Mouse (Mus musculus): ENCODE measurements around the gene Tgm5. TPM values are rescaled to one million over a fixed set of nuclear protein-coding genes. Genes with fewer than 3 reads are reported as not detected.
"Not testable (repeated sequence)": the region's sequence is repeated elsewhere in the genome, so short reads cannot be mapped to it uniquely, and the experiment has no call there.

The Tgm5 gene
- polyA plus RNA-seq, 1 experiment from 2014 or later = not detected

DNA sequence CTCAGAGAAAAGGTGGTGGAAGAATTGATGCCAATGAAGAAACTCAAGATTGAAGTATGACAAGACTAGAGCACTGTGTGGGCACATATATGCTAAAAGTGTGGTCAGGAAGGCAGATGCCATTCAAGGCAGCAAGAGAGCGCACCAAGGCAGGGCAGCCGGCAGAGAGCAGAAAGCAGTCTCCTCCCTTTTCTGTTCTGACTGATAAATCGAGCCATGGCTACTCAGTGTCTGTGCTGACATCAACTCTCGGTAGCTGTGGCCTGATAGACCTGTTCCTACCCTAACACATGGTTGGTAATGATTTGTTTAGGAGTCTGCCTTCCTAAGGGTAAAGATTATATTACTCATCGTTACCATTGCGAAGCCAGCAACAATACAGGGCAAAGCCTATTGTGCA lies 29.7 kb downstream of the Tgm5 start:
- H3K9ac ChIP-seq (ENCODE audit: low read length) = no peak overlapping the region
- no peak overlapping the region for H3K4me2 ChIP-seq (ENCODE audit: low read depth, low read length)
- no peaks in the 10 kb centered on the region for H3K36me3 ChIP-seq (ENCODE audit: control insufficient read depth, insufficient read depth)
- H3K27me3 ChIP-seq (ENCODE audit: control insufficient read depth, insufficient read depth, low read length) = no peaks in the 10 kb centered on the region
- 0 out of 2 replicates have a peak, but pooled peaks cover 3% of the 10 kb centered on the region for H3K4me1 ChIP-seq (ENCODE audit: control insufficient read depth, insufficient read depth, low read length)
- no peak for ATAC-seq (replicated peaks; ENCODE audit: extremely low read depth, insufficient read depth, low FRiP score)
- WGBS = 76% methylated on average over 6 of the region's 6 CpGs
- H3K9me3 ChIP-seq (replicated peaks; ENCODE audit: control insufficient read depth, low read length) = no peaks in the 10 kb centered on the region
- no peak overlapping the region for H3K4me3 ChIP-seq (ENCODE audit: low read length)
- no peak overlapping the region for H3K27ac ChIP-seq (ENCODE audit: low read length)

DNA sequence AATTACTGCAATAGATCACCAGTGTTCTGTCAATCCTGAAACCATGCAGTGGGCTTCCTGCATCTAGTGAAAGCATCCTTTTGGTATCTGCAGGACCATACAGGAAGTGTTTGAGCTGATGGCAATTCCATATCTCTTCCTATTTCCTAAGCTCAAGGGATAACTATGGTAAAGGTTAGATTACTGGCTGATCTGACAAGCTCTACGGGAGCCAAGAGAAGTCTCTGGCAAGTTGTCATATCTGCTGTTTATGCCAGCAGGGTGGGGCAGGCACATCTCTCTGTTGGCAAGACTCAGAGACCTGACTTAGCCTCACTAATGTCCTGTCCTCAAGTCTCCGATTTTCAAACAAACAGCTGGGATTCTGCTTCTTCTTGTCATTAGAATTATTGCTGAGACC lies 31.6 kb downstream of the Tgm5 start:
- H3K4me3 ChIP-seq (ENCODE audit: low read length) = no peak overlapping the region
- H3K9me3 ChIP-seq (replicated peaks; ENCODE audit: control insufficient read depth, low read length) = no peaks in the 10 kb centered on the region
- H3K9ac ChIP-seq (ENCODE audit: low read length) = no peak overlapping the region
- H3K27ac ChIP-seq (ENCODE audit: low read length) = no peak overlapping the region
- 53% methylated on average over 2 of the region's 2 CpGs for WGBS
- H3K4me2 ChIP-seq (ENCODE audit: low read depth, low read length) = no peak overlapping the region
- no peaks in the 10 kb centered on the region for H3K27me3 ChIP-seq (ENCODE audit: control insufficient read depth, insufficient read depth, low read length)
- H3K4me1 ChIP-seq (ENCODE audit: control insufficient read depth, insufficient read depth, low read length) = 0 out of 2 replicates have a peak, but pooled peaks cover 3% of the 10 kb centered on the region
- no peaks in the 10 kb centered on the region for H3K36me3 ChIP-seq (ENCODE audit: control insufficient read depth, insufficient read depth)
- no peak for ATAC-seq (replicated peaks; ENCODE audit: extremely low read depth, insufficient read depth, low FRiP score)

DNA sequence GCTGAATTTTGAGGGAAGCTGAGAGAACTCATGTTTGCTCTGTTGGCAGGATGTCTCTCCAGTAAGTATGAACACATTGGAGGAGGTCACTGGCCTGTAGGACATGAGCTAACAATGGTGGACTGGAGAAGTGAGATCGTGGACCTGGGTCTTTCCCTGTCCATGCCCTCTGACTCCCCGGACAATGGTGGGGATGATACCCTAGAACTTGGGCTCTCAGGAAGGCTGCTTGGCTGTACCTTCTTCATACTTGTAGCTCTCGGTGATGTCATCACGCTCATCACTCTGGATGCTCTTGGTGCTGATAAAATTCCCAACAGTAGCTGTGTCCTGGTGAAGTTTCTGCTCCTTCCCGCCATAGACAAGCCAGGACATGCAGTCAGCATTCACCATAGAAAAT lies 33.5 kb downstream of the Tgm5 start:
- Histone ChIP-seq H3K9me3 (replicated peaks; ENCODE audit: control insufficient read depth, low read length) (no peaks in the 10 kb centered on the region), H3K36me3 (ENCODE audit: control insufficient read depth, insufficient read depth) (no peaks in the 10 kb centered on the region), H3K4me3 (ENCODE audit: low read length) (no peak overlapping the region), H3K27ac (ENCODE audit: low read length) (no peak overlapping the region), H3K4me2 (ENCODE audit: low read depth, low read length) (no peak overlapping the region), H3K27me3 (ENCODE audit: control insufficient read depth, insufficient read depth, low read length) (no peaks in the 10 kb centered on the region), H3K9ac (ENCODE audit: low read length) (no peak overlapping the region), H3K4me1 (ENCODE audit: control insufficient read depth, insufficient read depth, low read length) (0 out of 2 replicates have a peak, but pooled peaks cover 3% of the 10 kb centered on the region)
- WGBS = 84% methylated on average over 5 of the region's 5 CpGs
- no peak for ATAC-seq (replicated peaks; ENCODE audit: extremely low read depth, insufficient read depth, low FRiP score)

DNA sequence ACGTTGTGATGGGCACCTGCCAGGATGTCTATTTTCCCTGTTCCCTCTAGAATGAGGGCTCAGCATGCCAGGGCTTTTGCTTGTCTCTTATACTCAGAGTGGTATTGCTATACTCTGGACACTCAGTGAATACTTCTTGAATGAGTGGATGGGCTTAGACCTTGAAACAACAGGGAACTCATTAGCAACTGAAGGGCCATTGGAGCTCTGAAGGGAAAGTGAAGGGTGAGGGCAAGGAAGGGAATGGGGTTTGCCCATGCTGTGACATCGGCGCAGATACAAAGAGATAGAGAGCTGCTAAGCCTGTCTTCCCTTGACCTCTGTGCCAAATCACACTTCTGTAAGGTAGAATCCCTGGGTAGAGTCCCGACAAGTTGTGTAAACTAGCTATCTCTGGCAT lies 40.0 kb downstream of the Tgm5 start:
- Histone ChIP-seq H3K4me1 (ENCODE audit: control insufficient read depth, insufficient read depth, low read length) (no peaks in the 10 kb centered on the region), H3K27me3 (ENCODE audit: control insufficient read depth, insufficient read depth, low read length) (no peaks in the 10 kb centered on the region), H3K9me3 (replicated peaks; ENCODE audit: control insufficient read depth, low read length) (no peaks in the 10 kb centered on the region), H3K27ac (ENCODE audit: low read length) (no peak overlapping the region), H3K36me3 (ENCODE audit: control insufficient read depth, insufficient read depth) (no peaks in the 10 kb centered on the region), H3K4me2 (ENCODE audit: low read depth, low read length) (no peak overlapping the region), H3K4me3 (ENCODE audit: low read length) (no peak overlapping the region), H3K9ac (ENCODE audit: low read length) (no peak overlapping the region)
- ATAC-seq (replicated peaks; ENCODE audit: extremely low read depth, insufficient read depth, low FRiP score) = no peak
- WGBS = 76% methylated on average over 4 of the region's 4 CpGs

DNA sequence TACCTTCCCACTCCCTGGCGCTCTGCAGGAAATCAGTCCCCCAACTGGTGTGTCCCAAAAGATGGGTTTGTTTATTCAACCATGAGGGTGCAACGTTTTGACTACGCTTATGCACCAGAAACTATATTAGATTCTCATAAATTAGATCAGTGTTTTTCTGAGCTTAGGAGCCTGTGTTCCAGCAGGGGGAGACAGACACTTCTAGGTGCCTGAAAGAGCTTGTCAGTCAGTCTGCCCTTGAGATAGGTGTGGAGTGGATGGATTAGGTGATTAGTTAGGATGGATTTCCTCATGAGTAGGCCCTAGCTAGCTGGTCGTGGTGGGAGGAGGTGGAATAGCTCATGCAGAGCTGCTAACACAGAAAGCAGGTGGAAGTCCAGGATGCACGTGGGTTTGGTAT lies 44.5 kb downstream of the Tgm5 start:
- H3K27me3 ChIP-seq (ENCODE audit: control insufficient read depth, insufficient read depth, low read length) = no peaks in the 10 kb centered on the region
- H3K4me2 ChIP-seq (ENCODE audit: low read depth, low read length) = no peak overlapping the region
- H3K27ac ChIP-seq (ENCODE audit: low read length) = no peak overlapping the region
- no peak overlapping the region for H3K4me3 ChIP-seq (ENCODE audit: low read length)
- H3K9ac ChIP-seq (ENCODE audit: low read length) = no peak overlapping the region
- no peaks in the 10 kb centered on the region for H3K4me1 ChIP-seq (ENCODE audit: control insufficient read depth, insufficient read depth, low read length)
- no peaks in the 10 kb centered on the region for H3K36me3 ChIP-seq (ENCODE audit: control insufficient read depth, insufficient read depth)
- WGBS = 30% methylated on average over 5 of the region's 5 CpGs
- no peak for ATAC-seq (replicated peaks; ENCODE audit: extremely low read depth, insufficient read depth, low FRiP score)
- no peaks in the 10 kb centered on the region for H3K9me3 ChIP-seq (replicated peaks; ENCODE audit: control insufficient read depth, low read length)

DNA sequence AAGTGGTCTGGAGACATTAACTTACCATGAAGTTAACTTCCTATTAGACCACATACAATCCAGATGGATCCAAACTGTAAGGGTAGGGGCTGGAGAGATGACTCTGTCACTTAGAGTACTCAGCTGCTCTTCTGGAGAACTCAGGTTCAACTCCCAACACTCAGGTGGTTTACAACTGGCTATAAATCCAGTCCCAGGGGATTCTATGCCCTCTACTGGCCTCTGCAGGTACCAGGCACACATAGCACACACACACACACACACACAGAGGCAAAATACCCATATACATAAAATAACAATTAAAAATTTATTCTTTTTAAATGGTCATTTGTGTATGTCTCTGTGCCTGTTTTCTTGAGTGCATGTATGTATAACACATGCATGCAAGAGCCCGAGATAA lies 46.3 kb downstream of the Tgm5 start:
- H3K4me2 ChIP-seq (ENCODE audit: low read depth, low read length) = no peak overlapping the region
- no peak for ATAC-seq (replicated peaks; ENCODE audit: extremely low read depth, insufficient read depth, low FRiP score)
- no peaks in the 10 kb centered on the region for H3K36me3 ChIP-seq (ENCODE audit: control insufficient read depth, insufficient read depth)
- no peak overlapping the region for H3K4me3 ChIP-seq (ENCODE audit: low read length)
- H3K27me3 ChIP-seq (ENCODE audit: control insufficient read depth, insufficient read depth, low read length) = no peaks in the 10 kb centered on the region
- H3K9ac ChIP-seq (ENCODE audit: low read length) = no peak overlapping the region
- H3K4me1 ChIP-seq (ENCODE audit: control insufficient read depth, insufficient read depth, low read length) = no peaks in the 10 kb centered on the region
- no peak overlapping the region for H3K27ac ChIP-seq (ENCODE audit: low read length)
- no peaks in the 10 kb centered on the region for H3K9me3 ChIP-seq (replicated peaks; ENCODE audit: control insufficient read depth, low read length)
- WGBS = 97% methylated on average over 1 of the region's 1 CpGs

DNA sequence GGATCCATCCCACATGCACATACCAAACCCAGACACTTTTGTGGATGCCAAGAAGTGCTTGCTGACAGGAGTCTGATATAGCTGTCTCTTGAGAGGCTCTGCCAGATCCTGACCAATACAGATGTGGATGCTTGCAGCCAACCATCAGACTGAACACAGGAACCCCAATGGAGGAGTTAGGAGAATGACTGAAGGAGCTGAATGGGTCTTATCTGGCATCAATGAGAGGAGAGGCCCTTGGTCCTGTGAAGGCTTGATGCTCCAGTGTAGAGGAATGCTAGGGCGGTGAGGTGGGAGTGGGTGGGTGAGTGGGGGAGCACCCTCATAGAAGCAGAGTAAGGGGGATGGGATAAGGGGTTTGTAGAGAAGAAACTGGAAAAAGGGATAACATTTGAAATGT lies 46.8 kb downstream of the Tgm5 start:
- H3K4me3 ChIP-seq (ENCODE audit: low read length); H3K27me3 ChIP-seq (ENCODE audit: control insufficient read depth, insufficient read depth, low read length); H3K9me3 ChIP-seq (replicated peaks; ENCODE audit: control insufficient read depth, low read length); H3K9ac ChIP-seq (ENCODE audit: low read length); H3K27ac ChIP-seq (ENCODE audit: low read length); H3K4me2 ChIP-seq (ENCODE audit: low read depth, low read length); ATAC-seq (replicated peaks; ENCODE audit: extremely low read depth, insufficient read depth, low FRiP score); H3K36me3 ChIP-seq (ENCODE audit: control insufficient read depth, insufficient read depth); H3K4me1 ChIP-seq (ENCODE audit: control insufficient read depth, insufficient read depth, low read length): not testable (repeated sequence)
- WGBS = 57% methylated on average over 1 of the region's 1 CpGs

DNA sequence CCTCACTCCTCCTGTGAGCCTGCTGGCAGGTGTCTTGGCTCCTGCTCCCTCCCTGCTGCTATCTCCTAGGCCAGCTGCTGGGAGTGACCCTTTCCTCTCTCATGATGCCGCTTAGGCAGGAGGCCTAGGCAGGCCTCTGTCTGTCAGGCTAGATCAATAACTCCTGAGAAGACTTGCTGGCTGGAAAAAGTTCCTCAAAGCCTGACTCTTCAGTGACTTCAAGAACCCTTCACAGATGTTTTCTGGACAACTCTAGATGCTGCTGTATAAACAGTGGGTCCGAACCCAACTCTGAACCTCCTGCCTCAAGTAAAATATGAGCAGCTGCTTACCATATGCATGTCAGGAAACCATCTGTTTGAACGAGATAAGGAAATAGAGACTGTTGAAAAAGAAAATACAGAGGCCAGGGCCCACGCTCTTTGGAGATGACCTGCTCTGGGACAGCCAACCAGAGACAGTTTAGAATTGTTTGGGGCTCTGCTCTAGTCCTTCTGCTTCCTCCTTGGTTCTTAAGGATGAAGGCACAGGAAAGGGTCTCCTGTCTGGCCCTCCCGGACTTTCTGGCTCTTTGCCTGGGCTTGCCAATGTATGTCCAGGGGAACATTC lies 48.8 kb downstream of the Tgm5 start, which contains the start of gene Epb42:
Gene Epb42, minus strand, starts transcription at position 340 of the 609 bp plus-strand sequence.
- Histone ChIP-seq H3K4me3 (ENCODE audit: low read length) (no peak within 1 kb of the TSS), H3K9me3 (replicated peaks; ENCODE audit: control insufficient read depth, low read length) (no peaks in the 10 kb centered on the region), H3K36me3 (ENCODE audit: control insufficient read depth, insufficient read depth) (no peaks in the 10 kb centered on the region), H3K4me2 (ENCODE audit: low read depth, low read length) (no peak within 1 kb of the TSS), H3K27me3 (ENCODE audit: control insufficient read depth, insufficient read depth, low read length) (no peaks in the 10 kb centered on the region), H3K4me1 (ENCODE audit: control insufficient read depth, insufficient read depth, low read length) (no peaks in the 10 kb centered on the region), H3K9ac (ENCODE audit: low read length) (no peak within 1 kb of the TSS), H3K27ac (ENCODE audit: low read length) (no peak within 1 kb of the TSS)
- WGBS = 43% methylated on average over 5 of the region's 5 CpGs
- no peak for ATAC-seq (replicated peaks; ENCODE audit: extremely low read depth, insufficient read depth, low FRiP score)

DNA sequence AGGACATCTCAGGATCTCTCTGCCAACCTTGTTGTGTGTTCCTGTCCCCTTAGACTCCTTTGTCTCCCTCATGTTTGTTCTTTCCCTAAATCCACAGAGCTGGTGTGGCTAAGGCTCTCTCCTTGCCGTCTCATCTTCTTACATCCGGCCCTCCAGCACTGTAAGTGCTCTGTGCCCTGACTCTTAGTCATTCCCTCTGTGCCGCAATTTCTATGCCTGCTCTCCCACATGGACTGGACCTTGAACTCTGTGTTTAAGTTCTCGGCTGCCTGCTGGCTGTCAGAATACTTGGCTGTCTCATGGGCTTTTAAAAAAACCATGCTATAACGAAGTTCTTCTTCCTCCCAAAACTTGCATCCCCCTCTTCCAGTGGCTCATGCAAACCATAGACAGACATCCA lies 62.7 kb downstream of the Tgm5 start:
- no peaks in the 10 kb centered on the region for H3K4me1 ChIP-seq (ENCODE audit: control insufficient read depth, insufficient read depth, low read length)
- no peak overlapping the region for H3K4me3 ChIP-seq (ENCODE audit: low read length)
- H3K27ac ChIP-seq (ENCODE audit: low read length) = no peak overlapping the region
- no peaks in the 10 kb centered on the region for H3K27me3 ChIP-seq (ENCODE audit: control insufficient read depth, insufficient read depth, low read length)
- peaks cover under 1% of the 10 kb centered on the region; the same call in 1 of the 2 replicates for H3K9me3 ChIP-seq (replicated peaks; ENCODE audit: control insufficient read depth, low read length)
- no peak overlapping the region for H3K9ac ChIP-seq (ENCODE audit: low read length)
- H3K36me3 ChIP-seq (ENCODE audit: control insufficient read depth, insufficient read depth) = peaks cover under 1% of the 10 kb centered on the region; the same call in 1 of the 2 replicates
- ATAC-seq (replicated peaks; ENCODE audit: extremely low read depth, insufficient read depth, low FRiP score) = no peak
- 58% methylated on average over 5 of the region's 5 CpGs for WGBS
- no peak overlapping the region for H3K4me2 ChIP-seq (ENCODE audit: low read depth, low read length)

Measured in heart, embryonic 16.5 days (tissue).